Mouse (Mus musculus) Patski (cell line): ENCODE results near the gene Pigq. TPM values are rescaled to one million over a fixed set of nuclear protein-coding genes. Genes with fewer than 3 reads are reported as not detected.

Experiments used
- ATAC-seq: fragments of 100-300 bp; one replicate; pipeline ENCODE4 v1.8.0; 2021
- CTCF ChIA-PET: fragments of 350-600 bp; sonication (Branson Sonifier 250); formaldehyde crosslinking; loops from one replicate; lab custom pipeline; 2022; ENCODE audit warnings: inconsistent platforms; lab: Charles Lee
- POLR2A ChIA-PET: fragments of 350-600 bp; sonication (Branson Sonifier 250); formaldehyde crosslinking; loops from one replicate; lab custom pipeline; 2022; ENCODE audit warnings: antibody characterized with exemption, inconsistent platforms; lab: Charles Lee
- DNase-seq: peaks from one replicate; pipeline ENCODE4 v3.0.0-alpha.2; 2011; ENCODE audit warnings: low read depth, low spot score
- H3K27me3 ChIP-seq: fragments of 371-371 bp; one replicate; pipeline ENCODE4 v1.5.1; 2021
- CTCF ChIP-seq: fragments of 100-300 bp; IDR thresholded peaks from one replicate; pipeline ENCODE4 v1.5.1; 2021
- in situ Hi-C: fragments of 300-500 bp; cut with MboI; formaldehyde crosslinking; loops from 3 replicates; pipeline ENCODE4 v1.11.1; 2018; ENCODE audit warnings: low pct_unique_long_range_greater_than_20kb, mixed read lengths
- polyA plus RNA-seq: library from polyadenylated mRNA; unstranded; gene quantifications from one replicate; pipeline ENCODE4 v1.2.3, GENCODE M21; 2021

Gene Pigq
- polyA plus RNA-seq, 1 experiment from 2014 or later, result 104 TPM

DNA sequence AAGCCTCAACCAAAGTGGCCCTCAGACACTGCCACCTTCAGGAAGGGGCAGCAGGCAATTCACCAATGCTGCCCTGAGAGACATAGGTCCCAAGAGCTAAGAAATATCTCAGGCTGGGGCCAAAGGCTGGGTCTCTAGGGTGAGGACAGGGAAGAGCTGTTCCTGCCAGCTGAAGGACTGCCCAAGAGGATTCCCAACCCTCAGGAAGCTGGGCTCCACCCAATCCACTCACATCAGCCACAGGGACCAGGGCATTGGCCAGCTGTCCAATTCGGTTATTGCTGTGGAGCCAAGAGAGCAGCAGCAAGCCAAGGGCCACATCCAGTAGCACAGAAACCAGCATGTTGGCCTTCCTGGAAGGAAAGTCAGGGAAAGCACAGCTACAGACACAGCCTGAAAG is 10.2 kb downstream of the Pigq start:
- TF ChIP-seq CTCF, result no peak
- ATAC-seq, result no peak
- POLR2A ChIA-PET, result no interaction called here
- in situ Hi-C loops, result no loop called here
- no peaks in the 10 kb centered on the region for H3K27me3 ChIP-seq
- CTCF ChIA-PET, result interaction anchor here (1.3 kb wide), 1 partner anchor 12 kb away, joined by 3 read pairs; no protein-coding TSS in a partner anchor
- DNase-seq, result no peak

DNA sequence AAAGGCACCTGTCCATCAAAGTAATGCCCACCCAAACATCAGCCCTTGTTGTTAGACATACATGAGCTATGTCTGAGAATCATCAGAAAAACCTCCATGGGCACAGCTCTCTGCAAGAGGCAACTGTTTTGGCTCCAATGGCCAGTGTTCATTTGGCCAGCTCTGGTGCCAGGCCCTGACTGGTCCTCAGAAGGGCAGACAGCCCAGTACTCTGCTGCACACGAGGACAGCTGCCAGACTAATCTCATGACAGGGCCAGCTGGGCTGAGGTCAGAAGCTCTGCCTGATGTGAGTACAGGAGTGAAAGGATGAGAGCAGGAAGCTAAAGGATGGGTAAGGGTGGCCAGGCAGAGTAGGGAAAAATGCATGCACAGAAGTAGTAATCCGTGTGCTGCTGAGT is 19.4 kb downstream of the Pigq start:
- ATAC-seq, result no peak
- no peaks in the 10 kb centered on the region for H3K27me3 ChIP-seq
- CTCF ChIA-PET, result interaction anchor here (1.2 to 1.6 kb wide), 5 partner anchors 29 to 86 kb away, joined by 3 to 6 read pairs (median 3); partner anchors contain the start of gene Capn15
- POLR2A ChIA-PET, result no interaction called here
- no peak for DNase-seq
- in situ Hi-C loops, result no loop called here
- TF ChIP-seq CTCF, result no peak

DNA sequence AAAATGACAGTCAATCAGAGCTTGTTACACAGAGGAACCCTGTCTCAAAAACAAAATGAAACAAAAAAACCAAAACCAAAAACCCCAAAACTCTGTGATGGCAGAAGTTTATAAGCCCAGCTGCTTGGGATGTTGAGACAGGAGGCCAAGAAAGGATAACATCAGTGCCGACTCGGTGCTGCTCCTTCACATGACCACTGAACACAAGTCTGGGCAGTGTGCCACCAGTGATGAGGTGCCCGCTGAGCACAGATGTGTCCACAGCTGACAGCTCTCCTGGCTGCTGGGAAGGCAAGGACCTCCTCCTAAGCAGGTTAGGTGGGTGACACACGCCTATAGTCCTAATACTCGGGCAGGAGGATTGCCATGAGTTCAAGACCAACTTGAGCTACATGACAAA is 22.6 kb downstream of the Pigq start:
- no peaks in the 10 kb centered on the region for H3K27me3 ChIP-seq
- ATAC-seq, result no peak
- CTCF ChIA-PET, result interaction anchor here (0.7 to 2.4 kb wide), 3 partner anchors 12 to 28 kb away, joined by 3 to 7 read pairs (median 4); no protein-coding TSS in a partner anchor
- in situ Hi-C loops, result no loop called here
- DNase-seq, result no peak
- no peak for TF ChIP-seq CTCF
- POLR2A ChIA-PET, result interaction anchor here (1.0 kb wide), 1 partner anchor 33 kb away, joined by 3 read pairs; no protein-coding TSS in a partner anchor

GRCm38 (mm10) chr17:25919786-25920642 is 24.7 kb downstream of the Pigq start:
- ChIA-PET CTCF (interaction anchor here (0.8 to 2.4 kb wide), 2 partner anchors 22 to 26 kb away, joined by 3 to 7 read pairs; no protein-coding TSS in a partner anchor), POLR2A (interaction anchor here (1.1 to 1.2 kb wide), 3 partner anchors 20 to 26 kb away, joined by 3 to 5 read pairs (median 4); no protein-coding TSS in a partner anchor)
- DNase-seq, result peak; percentile 100
- in situ Hi-C loops, result no loop called here
- ATAC-seq, result peak; percentile 96
- TF ChIP-seq CTCF, result no peak
- H3K27me3 ChIP-seq, result no peaks in the 10 kb centered on the region

DNA sequence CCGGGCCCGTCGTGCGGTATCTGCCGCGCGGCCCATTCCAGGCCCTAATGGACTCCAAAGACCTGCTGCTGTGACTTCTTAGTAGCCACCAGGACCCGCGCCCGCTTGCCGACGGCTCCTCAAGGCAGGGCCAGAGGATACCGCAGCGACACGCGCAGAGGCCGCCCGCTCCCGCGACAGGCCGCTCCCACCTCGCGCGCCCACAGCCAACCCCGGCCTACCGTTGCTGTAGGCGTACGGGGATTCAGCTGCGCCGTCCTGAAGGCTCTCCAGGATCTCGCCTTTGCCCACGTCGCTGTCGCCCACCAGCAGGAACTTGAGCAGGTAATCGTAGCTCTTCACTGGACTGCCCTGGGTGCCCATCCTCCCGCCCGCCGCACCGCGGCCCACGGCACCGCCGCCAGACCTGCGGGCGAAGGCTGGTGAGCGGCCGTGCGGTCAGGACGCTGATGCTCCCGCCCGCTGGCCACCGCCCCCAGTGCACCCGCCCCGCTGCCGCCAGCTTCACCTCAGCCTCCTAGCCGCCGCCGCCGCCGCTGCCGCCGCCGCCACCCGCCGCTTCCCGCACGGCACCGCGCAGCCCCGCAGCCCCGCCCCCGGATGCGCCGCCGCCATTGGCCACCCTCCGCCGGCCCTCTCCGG is 25.5 kb downstream of the Pigq start, which contains the start of gene Rab40c:
TSS of gene Rab40c (minus strand) at position 584 of the 642 bp plus-strand sequence.
- in situ Hi-C loops, result no loop called here
- TF ChIP-seq CTCF, result no peak
- H3K27me3 ChIP-seq, result no peaks in the 10 kb centered on the region
- ATAC-seq (no peak), DNase-seq (no peak)
- CTCF ChIA-PET, result interaction anchor here (1.2 kb wide), 1 partner anchor 11 kb away, joined by 3 read pairs; no protein-coding TSS in a partner anchor
- POLR2A ChIA-PET, result interaction anchor here (0.6 to 1.2 kb wide), 4 partner anchors 21 to 98 kb away, joined by 3 to 4 read pairs (median 3); no protein-coding TSS in a partner anchor

- no peak for TF ChIP-seq CTCF
- POLR2A ChIA-PET, result interaction anchor here (0.7 to 1.3 kb wide), 4 partner anchors 23 to 44 kb away, joined by 3 to 4 read pairs (median 4); partner anchors contain the start of gene Mettl26
- ATAC-seq, result no peak
- H3K27me3 ChIP-seq, result no peaks in the 10 kb centered on the region
- DNase-seq, result no peak
- in situ Hi-C loops, result no loop called here
- CTCF ChIA-PET, result interaction anchor here (1.2 kb wide), 2 partner anchors 10 to 37 kb away, joined by 3 to 4 read pairs; no protein-coding TSS in a partner anchor
Measured at GRCm38 (mm10) chr17:25918037-25918750, 26.5 kb downstream of the Pigq start.

DNA sequence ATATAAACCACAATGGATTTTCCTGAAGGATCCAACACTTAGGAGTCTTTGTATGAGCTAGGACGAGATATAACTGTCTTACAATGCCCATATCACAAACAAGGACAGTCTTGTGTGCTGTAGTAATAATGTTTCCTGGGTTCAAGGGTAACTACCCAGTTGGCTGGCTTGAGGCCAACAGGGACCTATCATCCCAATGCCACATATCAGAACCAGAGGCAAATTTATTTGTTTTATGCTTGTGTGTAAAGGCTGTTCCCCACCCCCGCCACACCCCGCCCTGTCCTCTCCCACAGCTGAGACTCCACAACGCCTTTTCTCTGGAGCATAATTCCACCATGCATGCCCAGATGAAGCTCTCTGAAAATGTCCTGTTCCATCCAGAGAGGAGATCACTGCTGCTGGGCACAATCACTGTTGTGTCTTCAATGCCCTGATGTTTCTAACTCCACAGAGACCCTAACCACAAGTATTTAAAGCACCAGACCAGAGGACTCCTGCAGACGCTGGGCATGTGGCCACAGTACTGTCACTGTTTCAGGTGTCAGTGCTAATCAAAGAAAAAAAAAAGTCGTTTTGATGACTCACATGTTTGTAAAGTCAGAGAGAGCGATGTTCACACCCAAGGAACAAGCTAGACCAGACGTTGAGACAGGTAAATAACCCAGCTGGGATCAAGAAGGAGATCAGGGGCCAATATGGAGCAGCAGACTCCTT is 27.6 kb downstream of the Pigq start:
- in situ Hi-C loops, result no loop called here
- ChIA-PET CTCF (interaction anchor here (1.2 kb wide), 1 partner anchor 36 kb away, joined by 4 read pairs; no protein-coding TSS in a partner anchor), POLR2A (interaction anchor here (0.7 to 1.3 kb wide), 2 partner anchors 33 to 43 kb away, joined by 4 read pairs; partner anchors contain the start of gene Mettl26)
- ATAC-seq, result no peak
- no peak for DNase-seq
- no peaks in the 10 kb centered on the region for H3K27me3 ChIP-seq
- TF ChIP-seq CTCF, result no peak

DNA sequence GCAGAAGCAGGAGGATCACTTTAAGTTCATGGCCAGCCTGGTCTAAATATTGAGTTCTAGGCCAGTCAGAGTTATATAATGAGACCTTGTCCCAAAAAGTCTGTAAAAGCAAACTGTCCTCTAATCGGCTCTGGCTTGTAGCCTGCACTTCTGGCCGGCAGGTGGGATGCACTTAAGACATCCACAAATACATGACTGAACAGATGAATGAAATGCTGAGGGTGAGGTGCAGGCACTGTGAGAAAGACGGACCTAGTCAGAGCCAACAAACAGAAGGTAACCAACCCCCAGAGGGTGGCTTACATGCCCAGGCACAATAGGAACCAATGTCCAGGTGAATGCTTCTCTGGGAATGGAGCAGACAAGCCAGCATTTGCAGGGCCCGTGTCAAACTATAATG is 30.4 kb downstream of the Pigq start:
- TF ChIP-seq CTCF, result no peak
- ChIA-PET CTCF (no interaction called here), POLR2A (no interaction called here)
- no peaks in the 10 kb centered on the region for H3K27me3 ChIP-seq
- in situ Hi-C loops, result no loop called here
- ATAC-seq (no peak), DNase-seq (no peak)

GRCm38 (mm10) chr17:25913877-25914275 is 30.9 kb downstream of the Pigq start:
- no peaks in the 10 kb centered on the region for H3K27me3 ChIP-seq
- ChIA-PET POLR2A (no interaction called here), CTCF (no interaction called here)
- TF ChIP-seq CTCF, result no peak
- ATAC-seq, result no peak
- in situ Hi-C loops, result no loop called here
- no peak for DNase-seq
